Mouse (Mus musculus) ovary, adult 18-20 months (tissue): ENCODE results near the gene Vegfd.
A peak's percentile ranks its signal among the peaks of the same experiment; 100 is the strongest.

ENCODE experiments used
- DNase-seq: peaks from one replicate; pipeline ENCODE4 v3.0.0; 2022; ENCODE audit warnings: low spot score, mixed read lengths

The Vegfd gene

GRCm38 (mm10) chrX:164373081-164373480 lies at the start of gene Vegfd:
Gene Vegfd (plus strand): TSS chrX:164373378.
- DNase-seq = peak; percentile 37

- DNase-seq = no peak
Observed at GRCm38 (mm10) chrX:164323391-164323913, 49.7 kb upstream of the Vegfd start.

- no peak for DNase-seq
Observed at GRCm38 (mm10) chrX:164330351-164330750, 42.8 kb upstream of the Vegfd start.

GRCm38 (mm10) chrX:164330766-164331165 lies 42.4 kb upstream of the Vegfd start:
- DNase-seq = no peak

- DNase-seq = no peak
Observed at GRCm38 (mm10) chrX:164338591-164338990, 34.6 kb upstream of the Vegfd start.

- DNase-seq = no peak
Observed at GRCm38 (mm10) chrX:164345359-164345938, 27.7 kb upstream of the Vegfd start.

- DNase-seq = no peak
Observed at GRCm38 (mm10) chrX:164348937-164349336, 24.2 kb upstream of the Vegfd start.

- no peak for DNase-seq
Observed at GRCm38 (mm10) chrX:164365153-164365865, 7.9 kb upstream of the Vegfd start.

GRCm38 (mm10) chrX:164370576-164370975 lies 2.6 kb upstream of the Vegfd start:
- DNase-seq = no peak

GRCm38 (mm10) chrX:164374586-164374985 lies 1.4 kb downstream of the Vegfd start:
- no peak for DNase-seq

- no peak for DNase-seq
Observed at GRCm38 (mm10) chrX:164379721-164380120, 6.5 kb downstream of the Vegfd start.

GRCm38 (mm10) chrX:164381618-164382408 lies 8.6 kb downstream of the Vegfd start:
- peak; percentile 80 for DNase-seq

GRCm38 (mm10) chrX:164394091-164394490 lies 20.9 kb downstream of the Vegfd start:
- DNase-seq = no peak

GRCm38 (mm10) chrX:164398456-164398855 lies 25.3 kb downstream of the Vegfd start:
- DNase-seq = no peak

GRCm38 (mm10) chrX:164405080-164405649 lies 32.0 kb downstream of the Vegfd start:
- DNase-seq = no peak

GRCm38 (mm10) chrX:164406133-164407022 lies 33.2 kb downstream of the Vegfd start:
- DNase-seq = no peak

GRCm38 (mm10) chrX:164408301-164408927 lies 35.2 kb downstream of the Vegfd start:
- DNase-seq = no peak

GRCm38 (mm10) chrX:164410562-164410961 lies 37.4 kb downstream of the Vegfd start:
- no peak for DNase-seq

- no peak for DNase-seq
Observed at GRCm38 (mm10) chrX:164416803-164417202, 43.6 kb downstream of the Vegfd start.

GRCm38 (mm10) chrX:164418008-164418407 lies 44.8 kb downstream of the Vegfd start:
- DNase-seq = no peak

GRCm38 (mm10) chrX:164419471-164419939 lies 46.3 kb downstream of the Vegfd start, which contains the start of gene Piga:
Gene Piga (plus strand): TSS chrX:164419787.
- DNase-seq = peak; percentile 94
